Mouse (Mus musculus): ENCODE data around the gene Stim1. TPM values are rescaled to one million over a fixed set of nuclear protein-coding genes. Genes with fewer than 3 reads are reported as not detected.

The Stim1 gene
- polyA plus RNA-seq, 1 experiment from 2014 or later: 32.9 TPM

GRCm38 (mm10) chr7:102243870-102244269 is 23.7 kb upstream of the Stim1 start:
- Histone ChIP-seq H3K79me2 (ENCODE audit: inconsistent target) (peaks cover 100% of the 10 kb centered on the region), H3K36me3 (ENCODE audit: inconsistent target) (peaks cover 26% of the 10 kb centered on the region), H3K4me3 (ENCODE audit: inconsistent target) (no peak overlapping the region), H3K27ac (peak overlapping the region; percentile 100)
- 11% methylated on average over 2 of the region's 2 CpGs for WGBS (ENCODE audit: missing documents)

GRCm38 (mm10) chr7:102244782-102245535 is 22.6 kb upstream of the Stim1 start:
- Histone ChIP-seq H3K36me3 (ENCODE audit: inconsistent target) (peaks cover 15% of the 10 kb centered on the region), H3K4me3 (ENCODE audit: inconsistent target) (no peak overlapping the region), H3K27ac (peak overlapping the region; percentile 100), H3K79me2 (ENCODE audit: inconsistent target) (peaks cover 98% of the 10 kb centered on the region)
- WGBS (ENCODE audit: missing documents): 64% methylated on average over 3 of the region's 3 CpGs

GRCm38 (mm10) chr7:102245775-102246174 is 21.8 kb upstream of the Stim1 start:
- H3K36me3 ChIP-seq (ENCODE audit: inconsistent target): peaks cover 7% of the 10 kb centered on the region
- H3K79me2 ChIP-seq (ENCODE audit: inconsistent target): peaks cover 90% of the 10 kb centered on the region
- 0% methylated on average over 1 of the region's 1 CpGs for WGBS (ENCODE audit: missing documents)
- peak overlapping the region; percentile 100 for H3K27ac ChIP-seq
- H3K4me3 ChIP-seq (ENCODE audit: inconsistent target): peak overlapping the region; percentile 92; the same call in 1 of the 2 replicates

GRCm38 (mm10) chr7:102246265-102246664 is 21.3 kb upstream of the Stim1 start:
- WGBS (ENCODE audit: missing documents): 32% methylated on average over 6 of the region's 6 CpGs
- peak overlapping the region; percentile 92 for H3K4me3 ChIP-seq (ENCODE audit: inconsistent target)
- peaks cover 85% of the 10 kb centered on the region for H3K79me2 ChIP-seq (ENCODE audit: inconsistent target)
- peaks cover 2% of the 10 kb centered on the region; the same call in 1 of the 2 replicates for H3K36me3 ChIP-seq (ENCODE audit: inconsistent target)
- H3K27ac ChIP-seq: peak overlapping the region; percentile 100

- H3K79me2 ChIP-seq (ENCODE audit: inconsistent target): peaks cover 76% of the 10 kb centered on the region
- WGBS (ENCODE audit: missing documents): 10% methylated on average over 10 of the region's 12 CpGs
- H3K4me3 ChIP-seq (ENCODE audit: inconsistent target): peak overlapping the region; percentile 92
- H3K36me3 ChIP-seq (ENCODE audit: inconsistent target): no peaks in the 10 kb centered on the region
- H3K27ac ChIP-seq: peak overlapping the region; percentile 100
These were observed 20.4 kb upstream of the Stim1 start for GRCm38 (mm10) chr7:102246956-102247797.

- peaks cover 59% of the 10 kb centered on the region for H3K79me2 ChIP-seq (ENCODE audit: inconsistent target)
- H3K27ac ChIP-seq: peak overlapping the region; percentile 100
- WGBS (ENCODE audit: missing documents): under 1% methylated on average over 16 of the region's 16 CpGs
- H3K4me3 ChIP-seq (ENCODE audit: inconsistent target): peak overlapping the region; percentile 92
- no peaks in the 10 kb centered on the region for H3K36me3 ChIP-seq (ENCODE audit: inconsistent target)
These were observed 18.8 kb upstream of the Stim1 start for GRCm38 (mm10) chr7:102248691-102249404.

GRCm38 (mm10) chr7:102249531-102249895 is 18.1 kb upstream of the Stim1 start:
- Histone ChIP-seq H3K36me3 (ENCODE audit: inconsistent target) (no peaks in the 10 kb centered on the region), H3K4me3 (ENCODE audit: inconsistent target) (peak overlapping the region; percentile 92), H3K27ac (peak overlapping the region; percentile 100), H3K79me2 (ENCODE audit: inconsistent target) (peaks cover 53% of the 10 kb centered on the region)
- WGBS (ENCODE audit: missing documents): under 1% methylated on average over 18 of the region's 23 CpGs

GRCm38 (mm10) chr7:102249896-102250630 is 17.5 kb upstream of the Stim1 start:
- 2% methylated on average over 30 of the region's 49 CpGs for WGBS (ENCODE audit: missing documents)
- Histone ChIP-seq H3K27ac (peak overlapping the region; percentile 100), H3K36me3 (ENCODE audit: inconsistent target) (no peaks in the 10 kb centered on the region), H3K79me2 (ENCODE audit: inconsistent target) (peaks cover 47% of the 10 kb centered on the region), H3K4me3 (ENCODE audit: inconsistent target) (peak overlapping the region; percentile 92)

GRCm38 (mm10) chr7:102250631-102251214 is 16.9 kb upstream of the Stim1 start:
- 2% methylated on average over 33 of the region's 33 CpGs for whole genome bisulfite sequencing (ENCODE audit: missing documents)
- H3K27ac ChIP-seq: peak overlapping the region; percentile 100
- no peaks in the 10 kb centered on the region for H3K36me3 ChIP-seq (ENCODE audit: inconsistent target)
- peaks cover 40% of the 10 kb centered on the region for H3K79me2 ChIP-seq (ENCODE audit: inconsistent target)
- peak overlapping the region; percentile 92 for H3K4me3 ChIP-seq (ENCODE audit: inconsistent target)

GRCm38 (mm10) chr7:102253631-102254030 is 14.0 kb upstream of the Stim1 start:
- peaks cover 11% of the 10 kb centered on the region for H3K79me2 ChIP-seq (ENCODE audit: inconsistent target)
- H3K27ac ChIP-seq: no peak overlapping the region
- 100% methylated on average over 1 of the region's 1 CpGs for WGBS (ENCODE audit: missing documents)
- H3K4me3 ChIP-seq (ENCODE audit: inconsistent target): no peak overlapping the region
- no peaks in the 10 kb centered on the region for H3K36me3 ChIP-seq (ENCODE audit: inconsistent target)

GRCm38 (mm10) chr7:102255954-102256353 is 11.7 kb upstream of the Stim1 start, which contains the start of gene Rhog:
Gene Rhog, minus strand, starts transcription at chr7:102256054.
- no peaks in the 10 kb centered on the region for H3K36me3 ChIP-seq (ENCODE audit: inconsistent target)
- 96% methylated on average over 3 of the region's 3 CpGs for WGBS (ENCODE audit: missing documents)

GRCm38 (mm10) chr7:102256636-102257035 is 11.0 kb upstream of the Stim1 start:
- 92% methylated on average over 3 of the region's 3 CpGs for WGBS (ENCODE audit: missing documents)
- Histone ChIP-seq H3K79me2 (ENCODE audit: inconsistent target) (no peaks in the 10 kb centered on the region), H3K4me3 (ENCODE audit: inconsistent target) (no peak overlapping the region), H3K27ac (no peak overlapping the region), H3K36me3 (ENCODE audit: inconsistent target) (no peaks in the 10 kb centered on the region)

More at GRCm38 (mm10) chr7:102255954-102256353, 11.7 kb upstream of the Stim1 start, which contains the start of gene Rhog:
- Histone ChIP-seq H3K4me3 (ENCODE audit: inconsistent target) (no peak within 1 kb of the TSS), H3K27ac (no peak within 1 kb of the TSS), H3K79me2 (ENCODE audit: inconsistent target) (no peaks in the 10 kb centered on the region)

GRCm38 (mm10) chr7:102258189-102258588 is 9.4 kb upstream of the Stim1 start:
- H3K4me3 ChIP-seq (ENCODE audit: inconsistent target): no peak overlapping the region
- no peaks in the 10 kb centered on the region for H3K79me2 ChIP-seq (ENCODE audit: inconsistent target)
- 40% methylated on average over 2 of the region's 4 CpGs for WGBS (ENCODE audit: missing documents)
- H3K36me3 ChIP-seq (ENCODE audit: inconsistent target): no peaks in the 10 kb centered on the region
- no peak overlapping the region for H3K27ac ChIP-seq

Measured in macrophage (primary cell).